Mouse (Mus musculus): ENCODE measurements around the gene Fmnl3.

- no peak for TF ChIP-seq CTCF (IDR thresholded peaks at IDR 0.05; ENCODE audit: insufficient read depth, low read depth, low read length)
- no peak for TF ChIP-seq POLR2A (IDR thresholded peaks at IDR 0.05; ENCODE audit: insufficient read depth, low read depth, low read length)
These were observed 47.5 kb upstream of the Fmnl3 start for GRCm38 (mm10) chr15:99417692-99418271.
